Mouse (Mus musculus) Patski (cell line): ENCODE results near the gene Pkd1l3. TPM values are rescaled to one million over a fixed set of nuclear protein-coding genes. Genes with fewer than 3 reads are reported as not detected.

Experiments used
- ATAC-seq: fragments of 100-300 bp; one replicate; pipeline ENCODE4 v1.8.0; 2021
- CTCF ChIA-PET: fragments of 350-600 bp; sonication (Branson Sonifier 250); formaldehyde crosslinking; loops from one replicate; lab custom pipeline; 2022; ENCODE audit warnings: inconsistent platforms; lab: Charles Lee
- POLR2A ChIA-PET: fragments of 350-600 bp; sonication (Branson Sonifier 250); formaldehyde crosslinking; loops from one replicate; lab custom pipeline; 2022; ENCODE audit warnings: antibody characterized with exemption, inconsistent platforms; lab: Charles Lee
- DNase-seq: peaks from one replicate; pipeline ENCODE4 v3.0.0-alpha.2; 2011; ENCODE audit warnings: low read depth, low spot score
- H3K27me3 ChIP-seq: fragments of 371-371 bp; one replicate; pipeline ENCODE4 v1.5.1; 2021
- CTCF ChIP-seq: fragments of 100-300 bp; IDR thresholded peaks from one replicate; pipeline ENCODE4 v1.5.1; 2021
- in situ Hi-C: fragments of 300-500 bp; cut with MboI; formaldehyde crosslinking; loops from 3 replicates; pipeline ENCODE4 v1.11.1; 2018; ENCODE audit warnings: low pct_unique_long_range_greater_than_20kb, mixed read lengths
- polyA plus RNA-seq: library from polyadenylated mRNA; unstranded; gene quantifications from one replicate; pipeline ENCODE4 v1.2.3, GENCODE M21; 2021

Pkd1l3 gene
- polyA plus RNA-seq, 1 experiment from 2014 or later: 0.45 TPM

DNA sequence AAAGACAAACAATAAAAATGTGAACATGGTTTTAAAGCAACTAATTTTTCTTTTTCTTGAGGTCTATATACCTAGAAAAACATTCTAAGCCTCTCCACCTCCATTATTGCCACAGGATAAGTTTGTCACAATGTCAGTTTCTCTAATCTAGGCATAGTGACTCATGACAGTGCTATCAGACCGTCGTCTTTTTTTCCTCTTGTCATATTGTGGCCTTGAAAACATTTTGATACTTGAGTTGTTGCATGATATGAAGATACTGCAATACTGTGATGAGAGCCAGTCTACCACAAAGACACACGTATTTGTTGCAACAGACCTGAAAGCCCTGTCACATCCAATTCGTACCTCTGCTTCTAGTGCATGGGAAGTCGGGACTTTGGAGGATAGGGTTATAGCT is 100.6 kb downstream of the Pkd1l3 start:
- ATAC-seq (no peak), DNase-seq (no peak)
- in situ Hi-C loops: no loop called here
- CTCF ChIA-PET: interaction anchor here (1.9 kb wide), 2 partner anchors 8 to 10 kb away, joined by 4 to 5 read pairs; no protein-coding TSS in a partner anchor
- no peak for TF ChIP-seq CTCF
- H3K27me3 ChIP-seq: no peaks in the 10 kb centered on the region
- POLR2A ChIA-PET: interaction anchor here (1.5 kb wide), 1 partner anchor 9 kb away, joined by 3 read pairs; no protein-coding TSS in a partner anchor

Other genes starting within 250 kb of the Pkd1l3 start
- not detected for gene Pmfbp1, start 120.5 kb upstream of the Pkd1l3 start, polyA plus RNA-seq
- gene Dhx38, start 48.7 kb upstream of the Pkd1l3 start, polyA plus RNA-seq: 39.9 TPM
- 14.8 TPM for gene Txnl4b, start 48.6 kb upstream of the Pkd1l3 start, polyA plus RNA-seq
- 0.45 TPM for gene Hp, start 35.3 kb upstream of the Pkd1l3 start, polyA plus RNA-seq
- gene Dhodh, start 5.8 kb upstream of the Pkd1l3 start, polyA plus RNA-seq: 14.3 TPM
- 104 TPM for gene Ist1, start 78.7 kb downstream of the Pkd1l3 start, polyA plus RNA-seq
- gene Zfp821, start 91.0 kb downstream of the Pkd1l3 start, polyA plus RNA-seq: 28.7 TPM
- 40.5 TPM for gene Atxn1l, start 123.2 kb downstream of the Pkd1l3 start, polyA plus RNA-seq
- 104 TPM for gene Ap1g1, start 164.0 kb downstream of the Pkd1l3 start, polyA plus RNA-seq